Mouse (Mus musculus) CH12.LX (cell line): ENCODE data around the gene Cldn14.

ENCODE experiments used
- CTCF ChIP-seq, 2 experiments: IDR thresholded peaks in 1 of 2; conservative IDR thresholded peaks in 1 of 2; 2 replicates each; pipeline ENCODE4 v1.5.1; 2011 to 2012; ENCODE audit warnings: low read depth in 2 of 2, low read length in 2 of 2, improper control_type of control experiment in 1 of 2, inconsistent platforms in 1 of 2, mild to moderate bottlenecking in 1 of 2, moderate library complexity in 1 of 2
- E2F4 ChIP-seq: IDR thresholded peaks from 2 replicates; pipeline ENCODE4 v1.6.1; 2011; ENCODE audit warnings: low read depth, low read length, improper control_type of control experiment; ENCODE audit not compliant: insufficient replicate concordance
- ELF1 ChIP-seq: IDR thresholded peaks from 2 replicates; pipeline ENCODE4 v1.6.1; 2014; ENCODE audit warnings: low read depth, mild to moderate bottlenecking, inconsistent platforms, low read length, improper control_type of control experiment
- EP300 ChIP-seq: IDR thresholded peaks from 2 replicates; pipeline ENCODE4 v1.6.1; 2011; ENCODE audit warnings: low read length, improper control_type of control experiment
- HCFC1 ChIP-seq: IDR thresholded peaks from 2 replicates; pipeline ENCODE4 v1.6.1; 2012; ENCODE audit warnings: low read depth, mild to moderate bottlenecking, inconsistent platforms, low read length, improper control_type of control experiment
- JUND ChIP-seq: conservative IDR thresholded peaks from 2 replicates; pipeline ENCODE4 v1.6.1; 2011; ENCODE audit warnings: low read depth, low read length, improper control_type of control experiment
- MAFK ChIP-seq: IDR thresholded peaks from 2 replicates; pipeline ENCODE4 v1.6.1; 2011; ENCODE audit warnings: low read length, improper control_type of control experiment; ENCODE audit not compliant: insufficient replicate concordance
- NELFE ChIP-seq: IDR thresholded peaks from 2 replicates; pipeline ENCODE4 v1.6.1; 2011; ENCODE audit warnings: low read depth, low read length, improper control_type of control experiment
- POLR2A ChIP-seq: IDR thresholded peaks from 2 replicates; pipeline ENCODE4 v1.6.1; 2011; ENCODE audit warnings: low read depth, mild to moderate bottlenecking, improper control_type of control experiment, low read length
- RAD21 ChIP-seq: IDR thresholded peaks from 2 replicates; pipeline ENCODE4 v1.6.1; 2011; ENCODE audit warnings: low read depth, mild to moderate bottlenecking, low read length, improper control_type of control experiment, moderate library complexity
- SMC3 ChIP-seq: IDR thresholded peaks from 2 replicates; pipeline ENCODE4 v1.6.1; 2011; ENCODE audit warnings: low read depth, low read length, improper control_type of control experiment
- USF2 ChIP-seq: conservative IDR thresholded peaks from 2 replicates; pipeline ENCODE4 v1.6.1; 2011; ENCODE audit warnings: low read depth, low read length, improper control_type of control experiment

DNA sequence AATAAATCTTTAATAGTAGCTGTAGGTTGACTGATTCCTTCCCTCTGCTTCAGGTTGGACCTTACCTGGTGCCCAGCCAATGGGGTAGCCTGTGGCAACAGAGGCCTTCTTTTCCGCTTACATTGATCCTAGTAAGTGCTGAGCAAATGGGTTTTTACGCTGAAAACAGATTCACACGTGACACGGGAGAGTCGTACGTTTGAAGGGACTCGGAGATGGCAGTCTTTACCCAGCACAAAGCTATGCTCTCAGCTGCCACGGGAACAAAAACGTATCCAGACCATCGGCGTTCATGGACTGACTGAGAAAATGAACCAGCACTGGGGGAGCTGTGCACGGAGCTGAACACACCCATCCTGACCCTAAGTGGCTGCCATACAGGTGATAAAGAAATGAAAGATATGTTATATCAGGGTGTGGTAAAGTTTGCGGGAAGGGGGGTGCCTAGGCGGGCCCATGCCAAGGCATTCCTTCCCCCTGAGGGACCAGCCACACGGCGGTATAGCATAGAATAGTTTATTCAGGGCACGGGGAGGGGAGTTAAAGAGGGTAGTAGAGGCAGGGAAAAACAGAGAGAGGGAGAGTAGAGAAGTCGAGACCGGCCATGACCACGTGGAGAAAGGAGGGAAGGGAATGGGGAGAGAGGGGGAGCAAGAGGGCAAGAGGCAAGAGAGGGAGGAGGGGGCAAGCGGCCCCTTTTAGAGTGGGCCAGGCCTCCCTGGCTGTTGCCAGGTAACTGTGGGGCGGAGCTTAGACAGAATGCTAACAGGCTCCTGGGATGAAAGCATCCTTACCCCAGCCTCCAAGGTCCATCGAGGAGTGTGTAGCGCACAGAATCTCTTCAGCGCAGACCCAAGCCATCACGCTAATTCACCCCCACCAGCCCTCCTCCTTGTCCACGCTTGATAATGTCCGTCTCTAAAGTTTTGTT lies 97.6 kb downstream of the Cldn14 start:
- TF ChIP-seq CTCF (conservative IDR thresholded peaks at IDR 0.05 in 1 of 2, IDR thresholded peaks at IDR 0.05 in 1 of 2; ENCODE audit: low read depth in 2 of 2, low read length in 2 of 2) (no peak), RAD21 (no peak), MAFK (no peak), JUND (no peak), POLR2A (no peak), ELF1 (no peak), EP300 (no peak), HCFC1 (no peak), E2F4 (no peak), SMC3 (no peak), NELFE (no peak), USF2 (no peak)
